Mouse (Mus musculus) E14TG2a.4 (cell line): ENCODE results near the gene Mdm2.

ENCODE experiments used
- CTCF ChIP-seq: conservative IDR thresholded peaks from 2 replicates; pipeline ENCODE4 v1.5.1; 2014; ENCODE audit warnings: low read length
- NANOG ChIP-seq: IDR thresholded peaks from 2 replicates; pipeline ENCODE4 v1.6.1; 2014; ENCODE audit warnings: borderline replicate concordance, low read length, mixed read lengths
- POU5F1 ChIP-seq: IDR thresholded peaks from 2 replicates; pipeline ENCODE4 v1.6.1; 2014; ENCODE audit warnings: low read length, borderline replicate concordance

- TF ChIP-seq CTCF (no peak), POU5F1 (no peak), NANOG (no peak)
These were observed 6.1 kb upstream of the Mdm2 start for GRCm38 (mm10) chr10:117716686-117717085.
